Mouse (Mus musculus) thymus, adult 2 months (tissue): Measurements from ENCODE around the gene Gpt2. TPM values are rescaled to one million over a fixed set of nuclear protein-coding genes. Genes with fewer than 3 reads are reported as not detected.

Experiments used
- DNase-seq: peaks from one replicate; pipeline ENCODE4 v3.0.0; 2021
- H3K27ac ChIP-seq: fragments of 200-500 bp; 2 replicates; pipeline ENCODE4 v1.5.1; 2012; ENCODE audit warnings: low read length, control low read depth; ENCODE audit not compliant: control insufficient read depth, insufficient read depth
- H3K27me3 ChIP-seq: fragments of 200-500 bp; 2 replicates; pipeline ENCODE4 v1.6.1; 2012; ENCODE audit warnings: mild to moderate bottlenecking, low read length, moderate library complexity, mixed read lengths; ENCODE audit not compliant: control insufficient read depth, insufficient read depth
- H3K36me3 ChIP-seq: fragments of 200-500 bp; 2 replicates; pipeline ENCODE4 v1.6.1; 2012; ENCODE audit warnings: mild to moderate bottlenecking, low read length, moderate library complexity; ENCODE audit not compliant: control insufficient read depth, insufficient read depth
- H3K4me1 ChIP-seq: fragments of 200-500 bp; replicated peaks from 2 replicates; pipeline ENCODE4 v1.6.1; 2012; ENCODE audit warnings: low read length; ENCODE audit not compliant: control insufficient read depth, insufficient read depth
- H3K4me3 ChIP-seq: fragments of 200-500 bp; 2 replicates; pipeline ENCODE4 v1.5.1; 2012; ENCODE audit warnings: mild to moderate bottlenecking, low read length, control low read depth, moderate library complexity; ENCODE audit not compliant: control insufficient read depth, insufficient read depth
- CTCF ChIP-seq: fragments of 200-500 bp; IDR thresholded peaks from 2 replicates; pipeline ENCODE4 v1.5.1; 2012; ENCODE audit warnings: mild to moderate bottlenecking, control low read depth, low read length, moderate library complexity, borderline replicate concordance; ENCODE audit not compliant: control insufficient read depth, poor library complexity, insufficient read depth; ENCODE audit errors: extremely low read depth
- POLR2A ChIP-seq: fragments of 200-500 bp; IDR thresholded peaks from 2 replicates; pipeline ENCODE4 v1.6.1; 2012; ENCODE audit warnings: mild to moderate bottlenecking, low read length, control low read depth, moderate library complexity; ENCODE audit not compliant: control insufficient read depth, poor library complexity, insufficient read depth; ENCODE audit errors: extremely low read depth
- whole genome bisulfite sequencing: fragments of 180-500 bp; shearing (Covaris S2); methylation state at CpG from one replicate; pipeline ENCODE4 v1.1.7; 2018; 5-methylcytosine and 5-hydroxymethylcytosine counted together
- polyA plus RNA-seq: library from polyadenylated mRNA; depleted of rRNA; stranded (reverse); fragments of >200 nt; gene quantifications from 2 replicates; pipeline ENCODE4 v1.2.3, GENCODE M21; 2012

The Gpt2 gene
- polyA plus RNA-seq, 1 experiment, result 8.2 TPM

- no peaks in the 10 kb centered on the region for H3K36me3 ChIP-seq
- 94% methylated on average over 4 of the region's 4 CpGs for WGBS
- H3K27ac ChIP-seq, result no peak overlapping the region
- peaks cover 3% of the 10 kb centered on the region; the same call in 1 of the 2 replicates for H3K4me1 ChIP-seq
- TF ChIP-seq CTCF (no peak), POLR2A (no peak)
- no peaks in the 10 kb centered on the region for H3K27me3 ChIP-seq
- no peak overlapping the region for H3K4me3 ChIP-seq
- no peak for DNase-seq
Observed at GRCm38 (mm10) chr8:85466056-85466455, 26.3 kb upstream of the Gpt2 start.

GRCm38 (mm10) chr8:85470753-85471152, 21.6 kb upstream of the Gpt2 start:
- Histone ChIP-seq H3K4me3 (no peak overlapping the region), H3K27ac (no peak overlapping the region), H3K4me1 (peaks cover 3% of the 10 kb centered on the region; the same call in 1 of the 2 replicates), H3K27me3 (no peaks in the 10 kb centered on the region), H3K36me3 (no peaks in the 10 kb centered on the region)
- DNase-seq, result no peak
- WGBS, result 90% methylated on average over 8 of the region's 8 CpGs
- TF ChIP-seq POLR2A (no peak), CTCF (no peak)

GRCm38 (mm10) chr8:85472800-85473199, 19.6 kb upstream of the Gpt2 start:
- no peaks in the 10 kb centered on the region for H3K36me3 ChIP-seq
- H3K27ac ChIP-seq, result no peak overlapping the region
- DNase-seq, result no peak
- peaks cover 3% of the 10 kb centered on the region; the same call in 1 of the 2 replicates for H3K4me1 ChIP-seq
- H3K27me3 ChIP-seq, result no peaks in the 10 kb centered on the region
- WGBS, result 93% methylated on average over 6 of the region's 6 CpGs
- no peak overlapping the region for H3K4me3 ChIP-seq
- no peak for TF ChIP-seq CTCF

DNA sequence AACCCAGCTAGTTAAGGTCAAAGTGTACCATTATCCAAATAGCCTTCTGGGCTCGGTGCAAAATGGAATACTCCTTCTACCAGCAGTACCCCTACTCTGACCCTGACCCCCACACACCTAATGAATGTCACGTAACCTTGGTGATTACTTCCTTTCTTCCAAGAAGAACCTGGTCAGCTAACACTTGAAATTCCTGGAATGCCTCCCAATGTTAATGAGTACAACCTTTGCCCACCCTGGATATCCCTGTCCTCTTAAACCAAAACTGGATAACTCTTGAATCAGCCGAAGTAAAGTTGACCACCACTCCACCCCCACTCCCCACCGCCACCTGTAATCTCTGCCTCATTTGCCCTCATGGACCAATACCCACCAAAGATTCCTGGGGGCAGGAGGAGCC, 19.1 kb upstream of the Gpt2 start:
- no peak overlapping the region for H3K4me3 ChIP-seq
- WGBS, result 94% methylated on average over 4 of the region's 4 CpGs
- no peak overlapping the region for H3K27ac ChIP-seq
- no peak for DNase-seq
- TF ChIP-seq POLR2A, result no peak
- H3K4me1 ChIP-seq, result peaks cover 3% of the 10 kb centered on the region; the same call in 1 of the 2 replicates
- H3K36me3 ChIP-seq, result no peaks in the 10 kb centered on the region
- H3K27me3 ChIP-seq, result no peaks in the 10 kb centered on the region

DNA sequence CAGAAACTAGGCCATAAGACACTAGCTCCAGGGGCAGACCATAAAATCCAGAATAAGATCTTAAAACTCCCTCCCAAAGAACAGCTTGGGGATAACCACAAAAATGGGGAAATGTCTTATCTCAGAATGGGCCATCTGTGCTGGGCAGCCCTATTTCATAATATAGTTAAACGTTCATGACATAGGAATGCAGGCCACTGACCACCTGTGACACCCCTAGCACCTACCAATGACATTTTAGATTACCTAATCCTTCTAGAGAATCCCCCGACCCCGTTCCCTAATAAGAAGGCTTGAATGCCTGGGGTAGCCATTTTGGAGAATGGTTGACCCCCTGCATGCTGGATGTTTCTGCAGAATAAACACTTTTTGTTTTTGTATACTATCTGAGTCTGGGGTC, 17.5 kb upstream of the Gpt2 start:
- no peak for DNase-seq
- Histone ChIP-seq H3K4me3 (no peak overlapping the region), H3K27ac (no peak overlapping the region), H3K4me1 (no peaks in the 10 kb centered on the region), H3K27me3 (no peaks in the 10 kb centered on the region), H3K36me3 (no peaks in the 10 kb centered on the region)
- WGBS, result 85% methylated on average over 3 of the region's 3 CpGs
- no peak for TF ChIP-seq CTCF
- no peak for TF ChIP-seq POLR2A

DNA sequence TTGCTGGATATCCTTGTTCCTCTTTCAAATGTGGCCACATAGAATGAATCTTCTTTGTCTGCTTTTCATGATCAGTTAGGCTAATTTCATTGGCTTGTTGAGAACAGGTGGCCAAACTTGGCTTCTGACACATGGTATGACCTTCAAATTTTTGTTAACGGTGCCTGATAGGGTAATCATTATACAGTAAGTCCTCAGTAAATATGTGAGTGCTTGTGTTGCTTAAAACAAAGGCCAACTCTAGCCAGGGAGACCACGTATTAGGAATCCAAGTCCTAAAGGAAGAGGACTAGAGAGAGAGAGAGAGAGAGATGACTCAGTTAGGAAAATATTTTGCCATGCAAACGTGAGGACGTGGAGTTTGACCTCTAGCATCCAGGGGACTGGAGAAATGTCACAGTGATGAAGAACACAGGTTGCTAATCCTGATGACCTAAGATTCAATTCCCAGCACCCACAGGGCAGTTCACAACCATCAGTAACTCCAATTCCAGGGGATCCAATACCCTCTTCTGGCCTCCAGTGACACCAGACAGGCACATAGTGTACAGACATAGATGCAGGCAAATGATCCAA, 15.3 kb upstream of the Gpt2 start:
- Histone ChIP-seq H3K27ac (no peak overlapping the region), H3K27me3 (no peaks in the 10 kb centered on the region), H3K4me3 (no peak overlapping the region), H3K36me3 (no peaks in the 10 kb centered on the region), H3K4me1 (peaks cover 6% of the 10 kb centered on the region)
- 89% methylated on average over 4 of the region's 4 CpGs for WGBS
- DNase-seq, result no peak
- TF ChIP-seq CTCF (no peak), POLR2A (no peak)

GRCm38 (mm10) chr8:85478397-85478796, 14.0 kb upstream of the Gpt2 start:
- TF ChIP-seq POLR2A (no peak), CTCF (no peak)
- Histone ChIP-seq H3K27me3 (no peaks in the 10 kb centered on the region), H3K4me3 (no peak overlapping the region), H3K27ac (no peak overlapping the region), H3K4me1 (peaks cover 10% of the 10 kb centered on the region), H3K36me3 (no peaks in the 10 kb centered on the region)
- 97% methylated on average over 2 of the region's 2 CpGs for WGBS
- no peak for DNase-seq
